ENCODE assay signal across 16 mouse cellular contexts in the genomic region with DNA sequence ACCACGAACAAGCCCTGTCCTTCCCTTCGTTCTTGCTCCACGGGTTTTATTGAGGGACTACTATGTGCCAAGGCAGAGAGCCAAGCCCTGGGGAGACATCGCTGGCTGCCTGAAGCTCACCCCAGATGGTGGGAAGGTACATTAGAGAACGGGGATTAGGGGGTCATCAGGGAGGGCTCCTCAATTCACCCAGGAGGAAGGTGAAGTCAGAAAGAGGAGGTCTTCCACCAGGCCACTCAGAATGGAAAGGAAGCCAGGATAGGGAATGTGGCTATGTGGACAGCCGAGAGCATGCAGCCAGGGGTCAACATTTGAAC. TPM values are rescaled to one million over a fixed set of nuclear protein-coding genes. Genes with fewer than 3 reads are reported as not detected.
DNase-seq lines count a peak whose midpoint lies in the region; ATAC-seq and TF ChIP-seq lines count a peak whose summit lies in the region.
"Had no signal": no experiment of that assay in that cellular context is flagged by ENCODE, and none has a peak within 500 bp of the region (broad histone marks: within the 10 kb centered on the region; RNA-seq: fewer than 3 reads in every experiment).

No protein-coding gene starts in this region.

- 40% methylated on average over 6 of the region's 6 CpGs for WGBS in kidney, adult 2 months
- 54% methylated on average over 6 of the region's 6 CpGs for WGBS in lung, postnatal 0 days
- 53% methylated on average over 6 of the region's 6 CpGs for WGBS in lung, adult 2 months
- WGBS in stomach, embryonic 14.5 days = 58% methylated on average over 6 of the region's 6 CpGs

- peak; percentile 33 to 36 for DNase-seq in cerebellum, postnatal 14 days
- no peak for DNase-seq in cerebellum, adult 9-11 months
- no peak for DNase-seq in kidney, adult 2 months
- DNase-seq in kidney, postnatal 36 days = no peak
- DNase-seq in lung, postnatal 0 days (ENCODE audit: low spot score) = no peak
- no peak for DNase-seq in lung, adult 2 months
- DNase-seq in left cerebral cortex, postnatal 25 days (ENCODE audit: low spot score in 2 of 2) = no peak
- DNase-seq: cerebellum, adult 18-20 months; thymus, postnatal 36 days had no signal

- peaks cover 4% of the 10 kb centered on the region; the same call in 1 of the 2 replicates for H3K4me1 ChIP-seq in kidney, adult 2 months (ENCODE audit: control insufficient read depth, insufficient read depth, low read length)
- H3K4me1 ChIP-seq in lung, postnatal 0 days (ENCODE audit: insufficient read depth, low read depth, low read length) = peaks cover 5% of the 10 kb centered on the region; the same call in 1 of the 2 replicates
- 0 out of 2 replicates have a peak, but pooled peaks cover 3% of the 10 kb centered on the region for H3K4me1 ChIP-seq in lung, adult 2 months (ENCODE audit: control insufficient read depth, insufficient read depth, low read length)
- H3K4me1 ChIP-seq in stomach, embryonic 14.5 days (ENCODE audit: control insufficient read depth, insufficient read depth, low read length) = peaks cover 44% of the 10 kb centered on the region

- no peak for TF ChIP-seq EP300 in lung, postnatal 0 days (IDR thresholded peaks at IDR 0.05)

- H3K36me3 ChIP-seq in kidney, adult 2 months (ENCODE audit: control insufficient read depth, insufficient read depth, low read length) = no peaks in the 10 kb centered on the region
- 0 out of 2 replicates have a peak, but pooled peaks cover 3% of the 10 kb centered on the region for H3K36me3 ChIP-seq in lung, postnatal 0 days (ENCODE audit: insufficient read depth, low read length)
- H3K36me3 ChIP-seq in stomach, embryonic 14.5 days (ENCODE audit: control insufficient read depth, insufficient read depth, low read length) = peaks cover 4% of the 10 kb centered on the region; the same call in 1 of the 2 replicates

- no peak overlapping the region for H3K4me2 ChIP-seq in lung, postnatal 0 days (replicated peaks; ENCODE audit: low read depth, low read length)
- H3K4me2 ChIP-seq in stomach, embryonic 14.5 days (replicated peaks; ENCODE audit: low read depth, low read length) = no peak overlapping the region
- H3K4me2 ChIP-seq: midbrain, embryonic 11.5 days had no signal

- no peak for ATAC-seq in lung, postnatal 0 days
- ATAC-seq in stomach, embryonic 14.5 days (ENCODE audit: insufficient number of reproducible peaks, insufficient read depth, low FRiP score, low read depth) = no peak
- ATAC-seq: forebrain, embryonic 14.5 days had no signal

- H3K27me3 ChIP-seq in kidney, adult 2 months (replicated peaks; ENCODE audit: control insufficient read depth, insufficient read depth, low read length) = no peaks in the 10 kb centered on the region
- no peaks in the 10 kb centered on the region for H3K27me3 ChIP-seq in lung, postnatal 0 days (replicated peaks; ENCODE audit: insufficient read depth, low read length)
- H3K27me3 ChIP-seq in stomach, embryonic 14.5 days (ENCODE audit: control insufficient read depth, insufficient read depth, low read length) = no peaks in the 10 kb centered on the region

- no peak overlapping the region for H3K9ac ChIP-seq in lung, postnatal 0 days (replicated peaks; ENCODE audit: low read depth)
- no peak overlapping the region for H3K9ac ChIP-seq in stomach, embryonic 14.5 days (replicated peaks; ENCODE audit: low read depth, low read length)

- intact Hi-C loops in left cerebral cortex, postnatal 25 days (cut with DNase I) = no loop called here

- no peak for TF ChIP-seq POLR2A in kidney, adult 2 months (IDR thresholded peaks at IDR 0.05; ENCODE audit: low read depth, low read length)
- no peak for TF ChIP-seq POLR2A in lung, adult 2 months (IDR thresholded peaks at IDR 0.05; ENCODE audit: borderline replicate concordance, extremely low read depth, low read depth, low read length)

- no peak for TF ChIP-seq CTCF in kidney, adult 2 months (conservative IDR thresholded peaks at IDR 0.05; ENCODE audit: insufficient read depth, insufficient read length, low read depth, low read length)
- no peak for TF ChIP-seq CTCF in lung, postnatal 0 days (IDR thresholded peaks at IDR 0.05)
- TF ChIP-seq CTCF in lung, adult 2 months (IDR thresholded peaks at IDR 0.05; ENCODE audit: insufficient read depth, low read length) = no peak

- no peaks in the 10 kb centered on the region for H3K9me3 ChIP-seq in lung, postnatal 0 days (ENCODE audit: low read length)
- no peaks in the 10 kb centered on the region for H3K9me3 ChIP-seq in stomach, embryonic 14.5 days (ENCODE audit: control insufficient read depth, low read depth, low read length)

- peak overlapping the region; percentile 88 for H3K27ac ChIP-seq in kidney, adult 2 months (ENCODE audit: insufficient read depth, low read depth, low read length)
- peak overlapping the region; percentile 88 for H3K27ac ChIP-seq in lung, postnatal 0 days (ENCODE audit: low read length)
- peak overlapping the region; percentile 93 for H3K27ac ChIP-seq in stomach, embryonic 14.5 days (ENCODE audit: low read length)

- no peak overlapping the region for H3K4me3 ChIP-seq in kidney, adult 2 months (ENCODE audit: insufficient read depth, low read depth, low read length)
- no peak overlapping the region for H3K4me3 ChIP-seq in lung, postnatal 0 days (ENCODE audit: low read depth, low read length)
- no peak overlapping the region for H3K4me3 ChIP-seq in lung, adult 2 months (replicated peaks; ENCODE audit: extremely low read depth, low read depth, low read length)
- no peak overlapping the region for H3K4me3 ChIP-seq in stomach, embryonic 14.5 days (ENCODE audit: low read depth, low read length)

RNA-seq across cellular contexts. Expression of a gene that starts 10.2 kb away (rescaled TPM):
- 10.5 and 13.5 TPM in 2 replicates for polyA plus RNA-seq in kidney, adult 2 months (2012; rRNA removed)
- 32.2 and 34.0 TPM in 2 replicates for polyA plus RNA-seq in lung, postnatal 0 days (2015; fragmentation: Nextera tagmentation; extraction: Ambion mirVana)
- 12.4 and 16.2 TPM in 2 replicates for polyA plus RNA-seq in lung, adult 2 months (2012; rRNA removed)
- 21.9 and 22.3 TPM in 2 replicates for polyA plus RNA-seq in stomach, embryonic 14.5 days (2014; fragmentation: Nextera tagmentation; extraction: Ambion mirVana)
- 1 to 10 TPM; 1.1 TPM for total RNA-seq in left cerebral cortex, postnatal 25 days (2021)

RNA-seq across cellular contexts. Expression of a gene that starts 14.1 kb away (rescaled TPM):
- 1.0 TPM in 1 of 2 replicates, not detected in the other for polyA plus RNA-seq in kidney, adult 2 months (2012; rRNA removed)
- 3.0 and 4.9 TPM in 2 replicates for polyA plus RNA-seq in lung, postnatal 0 days (2015; fragmentation: Nextera tagmentation; extraction: Ambion mirVana)
- polyA plus RNA-seq in lung, adult 2 months (2012; rRNA removed) = 1.1 TPM in 1 of 2 replicates, not detected in the other
- 3.9 TPM in 1 of 2 replicates, not detected in the other for polyA plus RNA-seq in stomach, embryonic 14.5 days (2014; fragmentation: Nextera tagmentation; extraction: Ambion mirVana)
- total RNA-seq in left cerebral cortex, postnatal 25 days (2021) = not detected
- total RNA-seq: layer of hippocampus, postnatal 14 days had no signal
- polyA plus RNA-seq: forebrain, embryonic 14.5 days; midbrain, embryonic 11.5 days had no signal

RNA-seq across cellular contexts. Expression of a gene that starts 32.3 kb away (rescaled TPM):
- polyA plus RNA-seq in kidney, adult 2 months (2012; rRNA removed) = 129 and 161 TPM in 2 replicates
- polyA plus RNA-seq in lung, postnatal 0 days (2015; fragmentation: Nextera tagmentation; extraction: Ambion mirVana) = 110 and 127 TPM in 2 replicates
- 125 and 149 TPM in 2 replicates for polyA plus RNA-seq in lung, adult 2 months (2012; rRNA removed)
- polyA plus RNA-seq in stomach, embryonic 14.5 days (2014; fragmentation: Nextera tagmentation; extraction: Ambion mirVana) = 120 and 122 TPM in 2 replicates
- total RNA-seq in left cerebral cortex, postnatal 25 days (2021) = 10 to 100 TPM; 73.1 to 85.4 TPM

RNA-seq across cellular contexts. Expression of a gene that starts 32.8 kb away (rescaled TPM):
- polyA plus RNA-seq in kidney, adult 2 months (2012; rRNA removed) = 0.27 and 0.52 TPM in 2 replicates
- polyA plus RNA-seq in lung, postnatal 0 days (2015; fragmentation: Nextera tagmentation; extraction: Ambion mirVana) = not detected in 2 replicates
- not detected in 2 replicates for polyA plus RNA-seq in lung, adult 2 months (2012; rRNA removed)
- not detected in 2 replicates for polyA plus RNA-seq in stomach, embryonic 14.5 days (2014; fragmentation: Nextera tagmentation; extraction: Ambion mirVana)
- not detected for total RNA-seq in left cerebral cortex, postnatal 25 days (2021)
- total RNA-seq: ES-E14; gastrocnemius, postnatal 14 days; layer of hippocampus, postnatal 14 days had no signal
- polyA plus RNA-seq: forebrain, embryonic 14.5 days; limb, embryonic 14.5 days; midbrain, embryonic 11.5 days had no signal

RNA-seq across cellular contexts. Expression of a gene that starts 37.8 kb away (rescaled TPM):
- polyA plus RNA-seq in kidney, adult 2 months (2012; rRNA removed) = not detected in 2 replicates
- polyA plus RNA-seq in lung, postnatal 0 days (2015; fragmentation: Nextera tagmentation; extraction: Ambion mirVana) = not detected in 2 replicates
- not detected in 2 replicates for polyA plus RNA-seq in lung, adult 2 months (2012; rRNA removed)
- not detected in 2 replicates for polyA plus RNA-seq in stomach, embryonic 14.5 days (2014; fragmentation: Nextera tagmentation; extraction: Ambion mirVana)
- total RNA-seq in left cerebral cortex, postnatal 25 days (2021) = not detected
- total RNA-seq: ES-E14; gastrocnemius, postnatal 14 days; layer of hippocampus, postnatal 14 days had no signal
- polyA plus RNA-seq: forebrain, embryonic 14.5 days; limb, embryonic 14.5 days; midbrain, embryonic 11.5 days had no signal

Comparison
In these comparisons a context has a peak if more than half of its experiments do, and no peak if none do; other contexts are left out.
1. DNase-seq: peak in cerebellum, postnatal 14 days (2 of 2); none in cerebellum, adult 9-11 months (single experiment), kidney, adult 2 months (single experiment), kidney, postnatal 36 days (0 of 2), lung, postnatal 0 days (single experiment), lung, adult 2 months (single experiment) and left cerebral cortex, postnatal 25 days (0 of 2).
2. Peak in every context shown above with its lines, with median percentiles within 50 percentile points of each other: H3K27ac ChIP-seq.